Mouse (Mus musculus): ENCODE measurements around the gene Cyp2c67. TPM values are rescaled to one million over a fixed set of nuclear protein-coding genes. Genes with fewer than 3 reads are reported as not detected.
"Not testable (repeated sequence)": the region's sequence is repeated elsewhere in the genome, so short reads cannot be mapped to it uniquely, and the experiment has no call there.

Gene Cyp2c67
- total RNA-seq (2021), result not detected

GRCm38 (mm10) chr19:39648938-39649337 lies at the start of gene Cyp2c67:
Gene Cyp2c67, minus strand, starts transcription at chr19:39649051.
- intact Hi-C loops (cut with DNase I), result no loop called here
- no peak for DNase-seq (ENCODE audit: low spot score in 2 of 2)

- intact Hi-C loops (cut with DNase I); DNase-seq (ENCODE audit: low spot score in 2 of 2): not testable (repeated sequence)
Measured at GRCm38 (mm10) chr19:39665650-39666049, 16.8 kb upstream of the Cyp2c67 start.

- DNase-seq (ENCODE audit: low spot score in 2 of 2), result no peak
- intact Hi-C loops (cut with DNase I), result no loop called here
Measured at GRCm38 (mm10) chr19:39652381-39652780, 3.5 kb upstream of the Cyp2c67 start.

DNA sequence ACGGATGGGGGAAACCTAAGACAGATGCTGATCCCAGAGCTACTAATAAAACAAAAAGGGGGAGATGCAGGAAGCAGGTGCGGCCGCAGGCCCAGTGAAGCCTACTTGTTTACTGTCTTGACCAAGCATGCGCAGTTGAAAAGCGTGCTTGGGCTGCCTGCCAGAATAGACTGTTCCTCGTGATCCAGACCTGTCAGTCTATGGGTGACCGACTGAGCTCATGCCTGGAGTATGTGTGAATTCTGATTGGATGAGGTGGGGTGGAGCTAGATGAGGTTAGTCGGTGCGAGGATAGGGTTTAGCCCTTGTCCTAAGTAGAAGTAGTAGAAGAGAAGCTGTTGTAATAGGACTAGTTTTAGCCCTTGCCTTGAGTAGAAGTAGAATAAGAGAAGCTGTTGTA lies 1.3 kb downstream of the Cyp2c67 start:
- no peak for DNase-seq (ENCODE audit: low spot score in 2 of 2)
- intact Hi-C loops (cut with DNase I), result no loop called here

- intact Hi-C loops (cut with DNase I); DNase-seq (ENCODE audit: low spot score in 2 of 2): not testable (repeated sequence)
Measured at GRCm38 (mm10) chr19:39644551-39644950, 4.3 kb downstream of the Cyp2c67 start.

Other genes with a start within 250 kb of the Cyp2c67 start
- gene Cyp2c38, start 186.0 kb downstream of the Cyp2c67 start, total RNA-seq (2021), result not detected
- gene Cyp2c39, start 138.2 kb downstream of the Cyp2c67 start, total RNA-seq (2021), result not detected
- not detected for gene Cyp2c68, start 92.0 kb upstream of the Cyp2c67 start, total RNA-seq (2021)
- gene Cyp2c40, start 163.8 kb upstream of the Cyp2c67 start, total RNA-seq (2021), result not detected
- not detected for gene Cyp2c69, start 237.7 kb upstream of the Cyp2c67 start, total RNA-seq (2021)